In genomic region chr17:87460669-87461498, GRCm38 (mm10) we compare ENCODE assay signal across 10 mouse cellular contexts. TPM values are rescaled to one million over a fixed set of nuclear protein-coding genes. Genes with fewer than 3 reads are reported as not detected.
DNase-seq lines count a peak whose midpoint lies in the region; ATAC-seq and TF ChIP-seq lines count a peak whose summit lies in the region.
"Had no signal": no experiment of that assay in that cellular context is flagged by ENCODE, and none has a peak within 500 bp of the region (broad histone marks: within the 10 kb centered on the region; RNA-seq: fewer than 3 reads in every experiment).

No protein-coding gene starts in this region.

- no peak for TF ChIP-seq CTCF in lung, adult 2 months (IDR thresholded peaks at IDR 0.05; ENCODE audit: insufficient read depth, low read length)

- no peaks in the 10 kb centered on the region for H3K27me3 ChIP-seq in lung, embryonic 15.5 days
- H3K27me3 ChIP-seq in stomach, embryonic 15.5 days (replicated peaks): no peaks in the 10 kb centered on the region
- H3K27me3 ChIP-seq: Patski had no signal

- no peaks in the 10 kb centered on the region for H3K9me3 ChIP-seq in lung, embryonic 15.5 days
- no peaks in the 10 kb centered on the region for H3K9me3 ChIP-seq in stomach, embryonic 15.5 days

- peak overlapping the region; percentile 23; the same call in 1 of the 2 replicates for H3K9ac ChIP-seq in lung, embryonic 15.5 days
- no peak overlapping the region for H3K9ac ChIP-seq in stomach, embryonic 15.5 days

- TF ChIP-seq POLR2A in lung, adult 2 months (IDR thresholded peaks at IDR 0.05; ENCODE audit: borderline replicate concordance, extremely low read depth, low read depth, low read length): no peak

- no peak for DNase-seq in lung, adult 2 months
- peak; percentile 41 to 66 for DNase-seq in gastrocnemius, adult 8-10 months (ENCODE audit: low spot score in 2 of 2)
- peak; percentile 26 to 40 for DNase-seq in kidney, postnatal 4 days
- no peak for DNase-seq in adrenal gland, postnatal 36 days
- DNase-seq in cerebellum, postnatal 25 days: no peak
- DNase-seq in lung, postnatal 25 days (ENCODE audit: low spot score): no peak

- H3K4me3 ChIP-seq in lung, embryonic 15.5 days: peak overlapping the region; percentile 17
- no peak overlapping the region for H3K4me3 ChIP-seq in lung, adult 2 months (replicated peaks; ENCODE audit: extremely low read depth, low read depth, low read length)
- H3K4me3 ChIP-seq in stomach, embryonic 15.5 days (replicated peaks): no peak overlapping the region

- peak overlapping the region; percentile 51 for H3K4me2 ChIP-seq in lung, embryonic 15.5 days
- H3K4me2 ChIP-seq in stomach, embryonic 15.5 days: peak overlapping the region; percentile 48

- peaks cover 39% of the 10 kb centered on the region for H3K4me1 ChIP-seq in lung, embryonic 15.5 days
- peaks cover 17% of the 10 kb centered on the region for H3K4me1 ChIP-seq in lung, adult 2 months (ENCODE audit: control insufficient read depth, insufficient read depth, low read length)
- H3K4me1 ChIP-seq in stomach, embryonic 15.5 days: peaks cover 30% of the 10 kb centered on the region

- H3K36me3 ChIP-seq in lung, embryonic 15.5 days: no peaks in the 10 kb centered on the region
- H3K36me3 ChIP-seq in stomach, embryonic 15.5 days: no peaks in the 10 kb centered on the region

- no peak for ATAC-seq in lung, embryonic 15.5 days (ENCODE audit: borderline replicate concordance, extremely low read depth, low FRiP score, low TSS enrichment)
- ATAC-seq in stomach, embryonic 15.5 days (ENCODE audit: insufficient read depth, low FRiP score, low read depth): no peak
- ATAC-seq: Patski had no signal

- WGBS in lung, embryonic 15.5 days: 35% methylated on average over 17 of the region's 17 CpGs
- 60% methylated on average over 17 of the region's 17 CpGs for WGBS in lung, adult 2 months
- WGBS in stomach, embryonic 15.5 days: 42% methylated on average over 17 of the region's 17 CpGs

- peak overlapping the region; percentile 62 for H3K27ac ChIP-seq in lung, embryonic 15.5 days
- peak overlapping the region; percentile 78 for H3K27ac ChIP-seq in stomach, embryonic 15.5 days

RNA-seq across cellular contexts. Expression of gene Calm2, which starts 14.1 kb away (rescaled TPM):
- 942 and 944 TPM in 2 replicates for polyA plus RNA-seq in lung, embryonic 15.5 days (2015; fragmentation: Nextera tagmentation; extraction: Ambion mirVana)
- polyA plus RNA-seq in lung, adult 2 months (2012; rRNA removed): 38.8 and 85.2 TPM in 2 replicates
- 100 to 1,000 TPM; 155 to 194 (median 178) TPM for total RNA-seq in gastrocnemius, adult 8-10 months (2022)
- 879 and 956 TPM in 2 replicates for polyA plus RNA-seq in stomach, embryonic 15.5 days (2015; fragmentation: Nextera tagmentation; extraction: Ambion mirVana)
- 100 to 1,000 TPM; 420 to 539 TPM for total RNA-seq in adrenal gland, postnatal 36 days (2021)

RNA-seq across cellular contexts. Expression of gene Stpg4, which starts 33.3 kb away (rescaled TPM):
- not detected in 2 replicates for polyA plus RNA-seq in lung, embryonic 15.5 days (2015; fragmentation: Nextera tagmentation; extraction: Ambion mirVana)
- not detected in 2 replicates for polyA plus RNA-seq in lung, adult 2 months (2012; rRNA removed)
- not detected for total RNA-seq in gastrocnemius, adult 8-10 months (2022)
- polyA plus RNA-seq in stomach, embryonic 15.5 days (2015; fragmentation: Nextera tagmentation; extraction: Ambion mirVana): not detected in 2 replicates
- total RNA-seq in adrenal gland, postnatal 36 days (2021): not detected
- total RNA-seq: layer of hippocampus, adult 18-20 months had no signal
- polyA plus RNA-seq: Patski had no signal

Comparison
In these comparisons a context has a peak if more than half of its experiments do, and no peak if none do; other contexts are left out.
1. RNA of gene Calm2, which starts 14.1 kb away (polyA plus RNA-seq): 942 to 944 TPM in lung, embryonic 15.5 days and 879 to 956 TPM in stomach, embryonic 15.5 days; 38.8 to 85.2 TPM in lung, adult 2 months; every median in the first group is over 10 times any median in the second.
2. DNase-seq: peak in gastrocnemius, adult 8-10 months (2 of 2) and kidney, postnatal 4 days (2 of 2); none in lung, adult 2 months (single experiment), adrenal gland, postnatal 36 days (0 of 2), cerebellum, postnatal 25 days (0 of 2) and lung, postnatal 25 days (single experiment).